ENCODE assay signal across 12 mouse cellular contexts in genomic region chr6:128301458-128301857, GRCm38 (mm10). TPM values are rescaled to one million over a fixed set of nuclear protein-coding genes. Genes with fewer than 3 reads are reported as not detected.
DNase-seq lines count a peak whose midpoint lies in the region; ATAC-seq and TF ChIP-seq lines count a peak whose summit lies in the region.
"Had no signal": no experiment of that assay in that cellular context is flagged by ENCODE, and none has a peak within 500 bp of the region (broad histone marks: within the 10 kb centered on the region; RNA-seq: fewer than 3 reads in every experiment).

No protein-coding gene starts in this region.

- DNase-seq in hindbrain, embryonic 14.5 days (ENCODE audit: low spot score), result no peak
- DNase-seq in embryonic facial prominence, embryonic 14.5 days (ENCODE audit: low spot score), result no peak
- DNase-seq in forebrain, postnatal 0 days, result no peak
- DNase-seq in midbrain, embryonic 11.5 days (ENCODE audit: low spot score, missing footprints), result no peak
- DNase-seq in ovary, postnatal 14 days (ENCODE audit: low spot score), result no peak
- no peak for DNase-seq in cerebellum, postnatal 14 days
- DNase-seq: adrenal gland, adult 2 months had no signal

- H3K4me3 ChIP-seq in hindbrain, embryonic 14.5 days (replicated peaks; ENCODE audit: low read length), result no peak overlapping the region
- no peak overlapping the region for H3K4me3 ChIP-seq in hindbrain, embryonic 16.5 days (ENCODE audit: low read length)
- H3K4me3 ChIP-seq in embryonic facial prominence, embryonic 14.5 days (ENCODE audit: low read depth, low read length), result peak overlapping the region; percentile 54; the same call in 1 of the 2 replicates
- H3K4me3 ChIP-seq in forebrain, postnatal 0 days (ENCODE audit: low read depth, low read length), result 0 out of 2 replicates have a peak overlapping the region, but pooled peaks have one; percentile 61
- 0 out of 2 replicates have a peak overlapping the region, but pooled peaks have one; percentile 64 for H3K4me3 ChIP-seq in midbrain, embryonic 11.5 days (ENCODE audit: low read depth, low read length)

- H3K27ac ChIP-seq in hindbrain, embryonic 14.5 days, result no peak overlapping the region
- no peak overlapping the region for H3K27ac ChIP-seq in hindbrain, embryonic 16.5 days (ENCODE audit: low read depth, low read length)
- no peak overlapping the region for H3K27ac ChIP-seq in embryonic facial prominence, embryonic 14.5 days (replicated peaks; ENCODE audit: low read depth, low read length)
- H3K27ac ChIP-seq in forebrain, postnatal 0 days (ENCODE audit: low read depth, low read length), result no peak overlapping the region
- no peak overlapping the region for H3K27ac ChIP-seq in midbrain, embryonic 11.5 days (ENCODE audit: low read depth, low read length)
- H3K27ac ChIP-seq: layer of hippocampus, adult 2 months; liver, embryonic 14.5 days; neural tube, embryonic 12.5 days had no signal

- peaks cover 47% of the 10 kb centered on the region for H3K27me3 ChIP-seq in hindbrain, embryonic 14.5 days (ENCODE audit: control insufficient read depth, insufficient read depth, low read length)
- H3K27me3 ChIP-seq in hindbrain, embryonic 16.5 days (replicated peaks; ENCODE audit: control insufficient read depth, insufficient read depth, low read length), result peaks cover 29% of the 10 kb centered on the region
- H3K27me3 ChIP-seq in embryonic facial prominence, embryonic 14.5 days (replicated peaks; ENCODE audit: control insufficient read depth, insufficient read depth, low read length), result peaks cover 12% of the 10 kb centered on the region
- H3K27me3 ChIP-seq in forebrain, postnatal 0 days (ENCODE audit: insufficient read depth, low read length), result peaks cover 39% of the 10 kb centered on the region
- peaks cover 47% of the 10 kb centered on the region for H3K27me3 ChIP-seq in midbrain, embryonic 11.5 days (ENCODE audit: control insufficient read depth, insufficient read depth, low read length)

- ATAC-seq in hindbrain, embryonic 14.5 days (ENCODE audit: low FRiP score), result no peak
- no peak for ATAC-seq in hindbrain, embryonic 16.5 days
- ATAC-seq in embryonic facial prominence, embryonic 14.5 days (ENCODE audit: low read depth), result no peak
- ATAC-seq in forebrain, postnatal 0 days, result no peak
- no peak for ATAC-seq in midbrain, embryonic 11.5 days (ENCODE audit: low FRiP score)

- no peak for TF ChIP-seq CTCF in forebrain, postnatal 0 days (IDR thresholded peaks at IDR 0.05; ENCODE audit: low read depth)

- WGBS in hindbrain, embryonic 14.5 days, result 45% methylated on average over 11 of the region's 11 CpGs
- WGBS in hindbrain, embryonic 16.5 days, result 55% methylated on average over 11 of the region's 11 CpGs
- 48% methylated on average over 11 of the region's 11 CpGs for WGBS in embryonic facial prominence, embryonic 14.5 days
- 43% methylated on average over 11 of the region's 11 CpGs for WGBS in forebrain, postnatal 0 days
- WGBS in midbrain, embryonic 11.5 days, result 47% methylated on average over 11 of the region's 11 CpGs

- H3K9me3 ChIP-seq in hindbrain, embryonic 14.5 days (ENCODE audit: control insufficient read depth, low read length), result no peaks in the 10 kb centered on the region
- H3K9me3 ChIP-seq in hindbrain, embryonic 16.5 days (ENCODE audit: control insufficient read depth, low read length), result no peaks in the 10 kb centered on the region
- H3K9me3 ChIP-seq in embryonic facial prominence, embryonic 14.5 days (ENCODE audit: control insufficient read depth, low read length), result no peaks in the 10 kb centered on the region
- H3K9me3 ChIP-seq in forebrain, postnatal 0 days (ENCODE audit: low read length), result no peaks in the 10 kb centered on the region
- peaks cover 2% of the 10 kb centered on the region; the same call in 1 of the 2 replicates for H3K9me3 ChIP-seq in midbrain, embryonic 11.5 days (ENCODE audit: control insufficient read depth, low read length)
- H3K9me3 ChIP-seq: neural tube, embryonic 12.5 days had no signal

- H3K9ac ChIP-seq in hindbrain, embryonic 14.5 days, result no peak overlapping the region
- H3K9ac ChIP-seq in hindbrain, embryonic 16.5 days (ENCODE audit: low read depth, low read length), result no peak overlapping the region
- H3K9ac ChIP-seq in embryonic facial prominence, embryonic 14.5 days (ENCODE audit: low read depth, low read length), result no peak overlapping the region
- H3K9ac ChIP-seq in forebrain, postnatal 0 days, result no peak overlapping the region
- no peak overlapping the region for H3K9ac ChIP-seq in midbrain, embryonic 11.5 days (ENCODE audit: low read length)

- H3K4me2 ChIP-seq in hindbrain, embryonic 14.5 days (replicated peaks), result peak overlapping the region; percentile 99; the same call in 1 of the 2 replicates
- H3K4me2 ChIP-seq in hindbrain, embryonic 16.5 days (ENCODE audit: low read length), result no peak overlapping the region
- H3K4me2 ChIP-seq in embryonic facial prominence, embryonic 14.5 days (ENCODE audit: low read depth, low read length), result peak overlapping the region; percentile 99
- no peak overlapping the region for H3K4me2 ChIP-seq in forebrain, postnatal 0 days (ENCODE audit: low read depth)
- no peak overlapping the region; the same call in 1 of the 2 replicates for H3K4me2 ChIP-seq in midbrain, embryonic 11.5 days

- H3K36me3 ChIP-seq in hindbrain, embryonic 14.5 days (replicated peaks; ENCODE audit: control insufficient read depth, insufficient read depth), result no peaks in the 10 kb centered on the region
- no peaks in the 10 kb centered on the region for H3K36me3 ChIP-seq in hindbrain, embryonic 16.5 days (ENCODE audit: control insufficient read depth, insufficient read depth, low read length)
- no peaks in the 10 kb centered on the region for H3K36me3 ChIP-seq in embryonic facial prominence, embryonic 14.5 days (ENCODE audit: control insufficient read depth, insufficient read depth, low read length)
- H3K36me3 ChIP-seq in forebrain, postnatal 0 days (ENCODE audit: insufficient read depth), result no peaks in the 10 kb centered on the region
- H3K36me3 ChIP-seq in midbrain, embryonic 11.5 days (ENCODE audit: control insufficient read depth, insufficient read depth, low read length), result no peaks in the 10 kb centered on the region
- H3K36me3 ChIP-seq: G1E; neural tube, embryonic 12.5 days had no signal

- H3K4me1 ChIP-seq in hindbrain, embryonic 14.5 days (replicated peaks; ENCODE audit: control insufficient read depth, insufficient read depth, low read length), result peaks cover 14% of the 10 kb centered on the region
- peaks cover 12% of the 10 kb centered on the region for H3K4me1 ChIP-seq in hindbrain, embryonic 16.5 days (ENCODE audit: control insufficient read depth, insufficient read depth, low read depth, low read length)
- peaks cover 17% of the 10 kb centered on the region for H3K4me1 ChIP-seq in embryonic facial prominence, embryonic 14.5 days (ENCODE audit: control insufficient read depth, insufficient read depth, low read length)
- H3K4me1 ChIP-seq in forebrain, postnatal 0 days (ENCODE audit: insufficient read depth), result no peaks in the 10 kb centered on the region
- H3K4me1 ChIP-seq in midbrain, embryonic 11.5 days (ENCODE audit: control insufficient read depth, insufficient read depth, low read length), result peaks cover 13% of the 10 kb centered on the region

RNA-seq across cellular contexts. Expression of gene Tead4, which starts 0.8 kb away (rescaled TPM):
- polyA plus RNA-seq in hindbrain, embryonic 14.5 days (2014; fragmentation: Nextera tagmentation; extraction: Ambion mirVana), result 0.27 and 0.32 TPM in 2 replicates
- polyA plus RNA-seq in hindbrain, embryonic 16.5 days (2015; fragmentation: Nextera tagmentation; extraction: Ambion mirVana), result 0.81 and 1.5 TPM in 2 replicates
- 6.3 and 8.9 TPM in 2 replicates for polyA plus RNA-seq in embryonic facial prominence, embryonic 14.5 days (2014; fragmentation: Nextera tagmentation; extraction: Ambion mirVana)
- 0.31 and 0.67 TPM in 2 replicates for total RNA-seq in forebrain, postnatal 0 days (2014; rRNA removed)
- polyA plus RNA-seq in forebrain, postnatal 0 days (2015; fragmentation: Nextera tagmentation; extraction: Ambion mirVana), result 0.20 and 0.63 TPM in 2 replicates
- 0.39 and 1.7 TPM in 2 replicates for polyA plus RNA-seq in midbrain, embryonic 11.5 days (2014; fragmentation: Nextera tagmentation; extraction: Ambion mirVana)
- polyA plus RNA-seq: G1E had no signal

RNA-seq across cellular contexts. Expression of gene Tulp3, which starts 54.2 kb away (rescaled TPM):
- 14.3 and 20.0 TPM in 2 replicates for polyA plus RNA-seq in hindbrain, embryonic 14.5 days (2014; fragmentation: Nextera tagmentation; extraction: Ambion mirVana)
- 17.7 and 19.9 TPM in 2 replicates for polyA plus RNA-seq in hindbrain, embryonic 16.5 days (2015; fragmentation: Nextera tagmentation; extraction: Ambion mirVana)
- polyA plus RNA-seq in embryonic facial prominence, embryonic 14.5 days (2014; fragmentation: Nextera tagmentation; extraction: Ambion mirVana), result 20.7 and 21.9 TPM in 2 replicates
- 12.6 and 13.5 TPM in 2 replicates for total RNA-seq in forebrain, postnatal 0 days (2014; rRNA removed)
- polyA plus RNA-seq in forebrain, postnatal 0 days (2015; fragmentation: Nextera tagmentation; extraction: Ambion mirVana), result 8.1 and 11.0 TPM in 2 replicates
- polyA plus RNA-seq in midbrain, embryonic 11.5 days (2014; fragmentation: Nextera tagmentation; extraction: Ambion mirVana), result 14.5 and 15.5 TPM in 2 replicates

Comparison
In these comparisons a context has a peak if more than half of its experiments do, and no peak if none do; other contexts are left out.
1. H3K4me2 ChIP-seq: peak in hindbrain, embryonic 14.5 days (single experiment) and embryonic facial prominence, embryonic 14.5 days (single experiment); none in hindbrain, embryonic 16.5 days (single experiment), forebrain, postnatal 0 days (single experiment) and midbrain, embryonic 11.5 days (single experiment).
2. H3K4me3 ChIP-seq: peak in embryonic facial prominence, embryonic 14.5 days (single experiment), forebrain, postnatal 0 days (single experiment) and midbrain, embryonic 11.5 days (single experiment); none in hindbrain, embryonic 14.5 days (single experiment) and hindbrain, embryonic 16.5 days (single experiment).